Mouse (Mus musculus): Measurements from ENCODE around the gene G3bp2. TPM values are rescaled to one million over a fixed set of nuclear protein-coding genes. Genes with fewer than 3 reads are reported as not detected.
A peak's percentile ranks its signal among the peaks of the same experiment; 100 is the strongest.
"Not testable (repeated sequence)": the region's sequence is repeated elsewhere in the genome, so short reads cannot be mapped to it uniquely, and the experiment has no call there.

Gene G3bp2
- polyA plus RNA-seq (2015; fragmentation: Nextera tagmentation; extraction: Ambion mirVana), result 371 and 409 TPM in 2 replicates

- Histone ChIP-seq H3K9me3 (no peaks in the 10 kb centered on the region), H3K27ac (peak within 1 kb of the TSS; percentile 99), H3K4me2 (replicated peaks) (peak within 1 kb of the TSS; percentile 77), H3K36me3 (no peaks in the 10 kb centered on the region), H3K4me3 (replicated peaks) (peak within 1 kb of the TSS; percentile 95), H3K27me3 (no peaks in the 10 kb centered on the region), H3K9ac (replicated peaks) (peak within 1 kb of the TSS; percentile 98), H3K4me1 (replicated peaks) (peaks cover 39% of the 10 kb centered on the region)
- under 1% methylated on average over 65 of the region's 65 CpGs for WGBS
- peak; percentile 97 for ATAC-seq
Measured at GRCm38 (mm10) chr5:92083417-92084038, at the start of gene G3bp2. Gene G3bp2, minus strand, starts transcription at chr5:92083719.

DNA sequence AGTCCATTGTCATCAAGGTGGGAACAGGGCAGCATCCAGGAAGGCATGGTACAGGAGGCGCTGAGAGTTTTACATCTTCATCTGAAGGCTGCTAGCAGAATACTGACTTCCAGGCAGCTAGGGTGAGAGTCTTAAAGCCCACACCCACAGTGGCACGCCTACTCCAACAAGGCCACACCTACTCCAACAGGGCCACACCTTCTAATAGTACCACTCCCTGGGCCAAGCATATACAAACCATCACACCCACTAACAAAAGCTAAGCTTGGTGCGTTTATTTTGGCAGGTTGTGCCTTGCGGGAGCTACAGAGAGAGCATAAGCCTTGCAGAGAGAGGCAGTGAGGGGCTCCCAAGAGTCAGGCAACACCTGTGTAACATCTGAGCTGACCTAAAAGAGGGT, 49.5 kb upstream of the G3bp2 start:
- H3K36me3 ChIP-seq, result peaks cover 24% of the 10 kb centered on the region
- H3K27me3 ChIP-seq; ATAC-seq; H3K4me2 ChIP-seq (replicated peaks); H3K9ac ChIP-seq (replicated peaks); H3K27ac ChIP-seq; H3K4me3 ChIP-seq (replicated peaks); H3K9me3 ChIP-seq: not testable (repeated sequence)
- 71% methylated on average over 4 of the region's 4 CpGs for WGBS
- peaks cover 27% of the 10 kb centered on the region for H3K4me1 ChIP-seq (replicated peaks)

- 100% methylated on average over 4 of the region's 4 CpGs for WGBS
Measured at GRCm38 (mm10) chr5:92132127-92132526, 48.6 kb upstream of the G3bp2 start.

GRCm38 (mm10) chr5:92130040-92130682, 46.6 kb upstream of the G3bp2 start:
- ATAC-seq, result no peak
- Histone ChIP-seq H3K4me2 (replicated peaks) (no peak overlapping the region), H3K36me3 (peaks cover 32% of the 10 kb centered on the region), H3K4me3 (replicated peaks) (no peak overlapping the region), H3K9ac (replicated peaks) (no peak overlapping the region), H3K27ac (no peak overlapping the region), H3K4me1 (replicated peaks) (peaks cover 8% of the 10 kb centered on the region), H3K9me3 (no peaks in the 10 kb centered on the region), H3K27me3 (no peaks in the 10 kb centered on the region)
- 87% methylated on average over 6 of the region's 6 CpGs for WGBS

More at GRCm38 (mm10) chr5:92132127-92132526, 48.6 kb upstream of the G3bp2 start:
- no peaks in the 10 kb centered on the region for H3K9me3 ChIP-seq
- H3K4me2 ChIP-seq (replicated peaks), result no peak overlapping the region
- no peak overlapping the region for H3K27ac ChIP-seq
- peaks cover 24% of the 10 kb centered on the region for H3K36me3 ChIP-seq
- peaks cover 27% of the 10 kb centered on the region for H3K4me1 ChIP-seq (replicated peaks)
- no peak overlapping the region for H3K4me3 ChIP-seq (replicated peaks)
- H3K9ac ChIP-seq (replicated peaks), result no peak overlapping the region
- no peak for ATAC-seq
- no peaks in the 10 kb centered on the region for H3K27me3 ChIP-seq

- no peak overlapping the region for H3K4me3 ChIP-seq (replicated peaks)
- 81% methylated on average over 1 of the region's 1 CpGs for WGBS
- ATAC-seq, result peak; percentile 32; the same call in 1 of the 2 replicates
- H3K36me3 ChIP-seq, result peaks cover 38% of the 10 kb centered on the region
- peaks cover 7% of the 10 kb centered on the region; the same call in 1 of the 2 replicates for H3K4me1 ChIP-seq (replicated peaks)
- H3K4me2 ChIP-seq (replicated peaks), result no peak overlapping the region
- H3K9me3 ChIP-seq, result no peaks in the 10 kb centered on the region
- no peak overlapping the region for H3K27ac ChIP-seq
- H3K27me3 ChIP-seq, result no peaks in the 10 kb centered on the region
- H3K9ac ChIP-seq (replicated peaks), result no peak overlapping the region
Measured at GRCm38 (mm10) chr5:92129321-92129768, 45.8 kb upstream of the G3bp2 start.

DNA sequence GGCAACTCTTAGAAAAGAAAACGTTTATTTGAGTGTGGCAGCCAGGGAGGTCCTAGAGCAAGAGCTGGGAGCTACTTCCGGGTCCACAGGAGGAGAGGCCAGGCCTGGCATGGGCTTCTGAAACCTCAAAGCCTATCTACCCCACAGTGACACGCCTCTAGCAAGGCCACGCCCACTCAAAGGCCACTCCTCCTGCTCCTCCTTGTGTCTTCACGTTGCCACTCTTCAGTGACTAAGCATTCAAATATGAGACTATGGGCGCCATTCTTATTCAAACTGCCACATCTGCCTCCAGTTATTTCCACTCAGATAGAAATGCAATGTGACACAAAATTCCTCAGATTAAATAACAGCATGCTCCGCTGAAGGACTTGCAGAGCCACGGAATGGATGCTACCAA, 45.1 kb upstream of the G3bp2 start:
- no peaks in the 10 kb centered on the region for H3K27me3 ChIP-seq
- H3K9ac ChIP-seq (replicated peaks), result no peak overlapping the region; the same call in 1 of the 2 replicates
- no peaks in the 10 kb centered on the region for H3K9me3 ChIP-seq
- peak overlapping the region; percentile 16 for H3K4me2 ChIP-seq (replicated peaks)
- no peak; the same call in 1 of the 2 replicates for ATAC-seq
- peaks cover 44% of the 10 kb centered on the region for H3K36me3 ChIP-seq
- H3K4me1 ChIP-seq (replicated peaks), result peaks cover 7% of the 10 kb centered on the region; the same call in 1 of the 2 replicates
- H3K27ac ChIP-seq, result peak overlapping the region; percentile 4; the same call in 1 of the 2 replicates
- WGBS, result 14% methylated on average over 8 of the region's 8 CpGs
- H3K4me3 ChIP-seq (replicated peaks), result no peak overlapping the region

GRCm38 (mm10) chr5:92127751-92128150, 44.2 kb upstream of the G3bp2 start:
- Histone ChIP-seq H3K4me3 (replicated peaks) (no peak overlapping the region), H3K36me3 (peaks cover 44% of the 10 kb centered on the region), H3K4me2 (replicated peaks) (no peak overlapping the region), H3K4me1 (replicated peaks) (peaks cover 7% of the 10 kb centered on the region; the same call in 1 of the 2 replicates), H3K27ac (no peak overlapping the region), H3K9me3 (no peaks in the 10 kb centered on the region), H3K27me3 (no peaks in the 10 kb centered on the region), H3K9ac (replicated peaks) (no peak overlapping the region)
- ATAC-seq, result no peak
- WGBS, result 92% methylated on average over 10 of the region's 10 CpGs

GRCm38 (mm10) chr5:92127141-92127625, 43.7 kb upstream of the G3bp2 start:
- no peaks in the 10 kb centered on the region for H3K9me3 ChIP-seq
- WGBS, result 74% methylated on average over 9 of the region's 9 CpGs
- ATAC-seq, result no peak
- H3K27ac ChIP-seq, result no peak overlapping the region
- no peak overlapping the region for H3K9ac ChIP-seq (replicated peaks)
- H3K36me3 ChIP-seq, result peaks cover 38% of the 10 kb centered on the region
- no peak overlapping the region for H3K4me2 ChIP-seq (replicated peaks)
- peaks cover 7% of the 10 kb centered on the region; the same call in 1 of the 2 replicates for H3K4me1 ChIP-seq (replicated peaks)
- no peak overlapping the region for H3K4me3 ChIP-seq (replicated peaks)
- H3K27me3 ChIP-seq, result no peaks in the 10 kb centered on the region

DNA sequence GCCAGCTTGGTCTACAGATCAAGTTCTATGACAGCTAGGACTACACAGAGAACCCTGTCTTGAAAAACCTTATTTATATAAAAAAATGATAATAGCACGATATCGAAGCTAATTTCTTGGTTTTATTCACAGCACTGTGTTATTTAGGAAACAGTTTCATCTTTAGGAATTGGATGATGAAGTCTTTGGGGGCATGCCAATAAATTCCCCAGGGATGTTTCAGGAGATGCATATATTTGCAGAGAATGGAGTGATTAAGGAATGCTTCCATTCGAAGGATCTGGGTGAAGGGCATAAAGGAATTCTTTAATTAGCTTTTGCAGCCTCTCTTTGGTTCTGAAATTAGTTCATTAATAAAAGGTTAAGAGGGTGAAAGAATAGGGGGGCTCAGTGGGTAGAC, 41.9 kb upstream of the G3bp2 start:
- WGBS, result 91% methylated on average over 3 of the region's 3 CpGs

DNA sequence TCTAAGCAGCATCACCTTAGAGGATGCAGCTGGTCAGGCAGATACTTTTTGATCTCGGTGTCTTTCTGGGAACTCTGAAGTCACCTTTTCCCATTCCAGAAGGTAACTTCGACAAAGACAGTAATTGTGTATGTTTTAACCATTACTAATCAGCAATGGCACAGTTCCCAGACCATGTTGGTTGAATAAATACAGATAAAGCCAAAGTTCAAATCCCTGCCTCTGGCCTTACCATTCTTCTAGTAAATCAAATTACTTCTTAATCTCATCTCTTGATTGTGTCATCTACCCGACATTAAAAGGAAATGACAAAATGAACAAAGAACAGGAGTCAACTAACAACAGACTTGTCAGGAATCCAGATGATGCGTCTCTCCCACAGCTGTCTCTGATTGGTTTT, 38.1 kb upstream of the G3bp2 start:
- Histone ChIP-seq H3K27ac (no peak overlapping the region), H3K36me3 (peaks cover 30% of the 10 kb centered on the region), H3K4me3 (replicated peaks) (no peak overlapping the region), H3K9ac (replicated peaks) (no peak overlapping the region), H3K27me3 (no peaks in the 10 kb centered on the region), H3K4me1 (replicated peaks) (no peaks in the 10 kb centered on the region), H3K9me3 (no peaks in the 10 kb centered on the region), H3K4me2 (replicated peaks) (no peak overlapping the region)
- 86% methylated on average over 4 of the region's 4 CpGs for WGBS
- no peak for ATAC-seq

More for the DNA sequence above, 41.9 kb upstream of the G3bp2 start:
- Histone ChIP-seq H3K27me3 (no peaks in the 10 kb centered on the region), H3K36me3 (peaks cover 33% of the 10 kb centered on the region), H3K27ac (no peak overlapping the region), H3K9me3 (no peaks in the 10 kb centered on the region), H3K4me3 (replicated peaks) (no peak overlapping the region), H3K4me2 (replicated peaks) (no peak overlapping the region), H3K4me1 (replicated peaks) (peaks cover 7% of the 10 kb centered on the region; the same call in 1 of the 2 replicates), H3K9ac (replicated peaks) (no peak overlapping the region)
- no peak for ATAC-seq

- Histone ChIP-seq H3K4me2 (replicated peaks) (no peak overlapping the region), H3K27me3 (0 out of 2 replicates have a peak, but pooled peaks cover 4% of the 10 kb centered on the region), H3K27ac (no peak overlapping the region), H3K36me3 (peaks cover 5% of the 10 kb centered on the region), H3K4me3 (replicated peaks) (no peak overlapping the region), H3K4me1 (replicated peaks) (peaks cover 1% of the 10 kb centered on the region), H3K9ac (replicated peaks) (no peak overlapping the region), H3K9me3 (no peaks in the 10 kb centered on the region)
- peak; percentile 71; the same call in 1 of the 2 replicates for ATAC-seq
- WGBS, result 59% methylated on average over 12 of the region's 12 CpGs
Measured at GRCm38 (mm10) chr5:92117823-92118403, 34.4 kb upstream of the G3bp2 start.

GRCm38 (mm10) chr5:92114939-92115338, 31.4 kb upstream of the G3bp2 start:
- no peak overlapping the region for H3K4me3 ChIP-seq (replicated peaks)
- 93% methylated on average over 2 of the region's 2 CpGs for WGBS
- H3K27ac ChIP-seq, result no peak overlapping the region
- no peak overlapping the region for H3K9ac ChIP-seq (replicated peaks)
- 0 out of 2 replicates have a peak, but pooled peaks cover 4% of the 10 kb centered on the region for H3K27me3 ChIP-seq
- peaks cover 10% of the 10 kb centered on the region for H3K4me1 ChIP-seq (replicated peaks)
- H3K9me3 ChIP-seq, result no peaks in the 10 kb centered on the region
- ATAC-seq, result no peak
- H3K36me3 ChIP-seq, result no peaks in the 10 kb centered on the region
- no peak overlapping the region for H3K4me2 ChIP-seq (replicated peaks)
